Mouse (Mus musculus) myocyte (in vitro differentiated cells): Measurements from ENCODE around the gene Jph2. TPM values are rescaled to one million over a fixed set of nuclear protein-coding genes. Genes with fewer than 3 reads are reported as not detected.

ENCODE experiments used
- H3K27me3 ChIP-seq: one replicate; pipeline ENCODE4 v1.6.1; 2011; ENCODE audit not compliant: control insufficient read depth, insufficient read depth, insufficient read length
- H3K36me3 ChIP-seq: one replicate; pipeline ENCODE4 v1.6.1; 2011; ENCODE audit not compliant: control insufficient read depth, insufficient read depth
- H3K4me2 ChIP-seq: one replicate; pipeline ENCODE4 v1.6.1; 2011; ENCODE audit warnings: low read depth, control low read depth
- H3K4me3 ChIP-seq: one replicate; pipeline ENCODE4 v1.5.1; 2011; ENCODE audit warnings: mild to moderate bottlenecking, control low read depth, moderate library complexity
- H3K79me2 ChIP-seq: one replicate; pipeline ENCODE4 v1.6.1; 2011; ENCODE audit not compliant: control insufficient read depth, insufficient read depth
- H3ac ChIP-seq: one replicate; pipeline ENCODE4 v1.6.1; 2011; ENCODE audit not compliant: control insufficient read depth, insufficient read length
- CEBPB ChIP-seq: IDR thresholded peaks from 2 replicates; pipeline ENCODE4 v1.6.1; 2011; ENCODE audit warnings: mild to moderate bottlenecking, moderate library complexity; ENCODE audit not compliant: poor library complexity, insufficient read depth, severe bottlenecking
- E2F4 ChIP-seq: IDR thresholded peaks from one replicate; pipeline ENCODE4 v1.6.1; 2011; ENCODE audit warnings: mild to moderate bottlenecking, control low read depth, moderate library complexity; ENCODE audit not compliant: insufficient read depth
- MAX ChIP-seq: IDR thresholded peaks from one replicate; pipeline ENCODE4 v1.6.1; 2011; ENCODE audit warnings: low read depth, mild to moderate bottlenecking, control low read depth
- MYOD1 ChIP-seq, 3 experiments: IDR thresholded peaks; one replicate each; pipeline ENCODE4 v1.6.1; 2011; ENCODE audit warnings: control low read depth in 2 of 3, low read depth in 2 of 3, mild to moderate bottlenecking in 2 of 3, moderate library complexity in 1 of 3; ENCODE audit not compliant: insufficient read length in 2 of 3, control insufficient read depth in 1 of 3
- MYOG ChIP-seq, 3 experiments: IDR thresholded peaks; one replicate each; pipeline ENCODE4 v1.6.1; 2011; ENCODE audit warnings: control low read depth in 2 of 3, low read depth in 2 of 3, mild to moderate bottlenecking in 2 of 3; ENCODE audit not compliant: insufficient read length in 2 of 3, control insufficient read depth in 1 of 3, insufficient read depth in 1 of 3
- POLR2A ChIP-seq: IDR thresholded peaks from one replicate; pipeline ENCODE4 v1.6.1; 2011; ENCODE audit warnings: low read depth, mild to moderate bottlenecking, control low read depth, moderate library complexity; ENCODE audit not compliant: insufficient read length
- POLR2AphosphoS2 ChIP-seq: IDR thresholded peaks from one replicate; pipeline ENCODE4 v1.6.1; 2011; ENCODE audit warnings: low read depth, control low read depth; ENCODE audit not compliant: insufficient read length
- REST ChIP-seq: IDR thresholded peaks from one replicate; pipeline ENCODE4 v1.6.1; 2011; ENCODE audit warnings: mild to moderate bottlenecking, control low read depth, moderate library complexity; ENCODE audit not compliant: insufficient read depth, insufficient read length
- SRF ChIP-seq: IDR thresholded peaks from one replicate; pipeline ENCODE4 v1.6.1; 2011; ENCODE audit warnings: low read depth; ENCODE audit not compliant: control insufficient read depth, insufficient read length
- TCF12 ChIP-seq: IDR thresholded peaks from one replicate; pipeline ENCODE4 v1.6.1; 2011; ENCODE audit warnings: mild to moderate bottlenecking, control low read depth; ENCODE audit not compliant: poor library complexity, insufficient read depth, severe bottlenecking
- TCF3 ChIP-seq: IDR thresholded peaks from one replicate; pipeline ENCODE4 v1.6.1; 2011; ENCODE audit warnings: low read depth, control low read depth; ENCODE audit not compliant: insufficient read length
- USF1 ChIP-seq: IDR thresholded peaks from one replicate; pipeline ENCODE4 v1.6.1; 2011; ENCODE audit warnings: low read depth, mild to moderate bottlenecking, control low read depth, moderate library complexity
- polyA plus RNA-seq: library from polyadenylated mRNA; unstranded; fragments of >200 nt; fragmentation: generic; extraction: Trizol; gene quantifications from one replicate; pipeline ENCODE4 v1.2.1, GENCODE M21; 2012; ENCODE audit warnings: missing spikeins

The Jph2 gene
- polyA plus RNA-seq = 217 TPM

GRCm38 (mm10) chr2:163397905-163398304 lies at the start of gene Jph2:
Gene Jph2, minus strand, starts transcription at chr2:163397993.
- Histone ChIP-seq H3K4me2 (peak within 1 kb of the TSS; percentile 77), H3K27me3 (no peaks in the 10 kb centered on the region), H3ac (peak within 1 kb of the TSS; percentile 21), H3K36me3 (no peaks in the 10 kb centered on the region), H3K79me2 (peaks cover 49% of the 10 kb centered on the region), H3K4me3 (peak within 1 kb of the TSS; percentile 89)
- peak; percentile 78 for TF ChIP-seq SRF
- TF ChIP-seq MYOG (IDR thresholded peaks at IDR 0.05; ENCODE audit: control insufficient read depth in 1 of 3, insufficient read depth in 1 of 3, insufficient read length in 2 of 3, low read depth in 2 of 3) = peak in 1 of 3 experiments; percentile 71
- TF ChIP-seq E2F4 = no peak
- no peak for TF ChIP-seq TCF12
- no peak for TF ChIP-seq REST
- TF ChIP-seq POLR2A = peak; percentile 79
- TF ChIP-seq POLR2AphosphoS2 = peak; percentile 73

- Histone ChIP-seq H3K4me3 (no peak overlapping the region), H3K36me3 (no peaks in the 10 kb centered on the region), H3K79me2 (no peaks in the 10 kb centered on the region), H3K27me3 (peaks cover 57% of the 10 kb centered on the region), H3K4me2 (no peak overlapping the region), H3ac (no peak overlapping the region)
- no peak for TF ChIP-seq SRF
- no peak for TF ChIP-seq USF1
- no peak for TF ChIP-seq POLR2AphosphoS2
- TF ChIP-seq MYOD1 (IDR thresholded peaks at IDR 0.05; ENCODE audit: control insufficient read depth in 1 of 3, insufficient read length in 2 of 3, low read depth in 2 of 3) = no peak
- TF ChIP-seq MYOG (IDR thresholded peaks at IDR 0.05; ENCODE audit: control insufficient read depth in 1 of 3, insufficient read depth in 1 of 3, insufficient read length in 2 of 3, low read depth in 2 of 3) = no peak
- TF ChIP-seq POLR2A = no peak
- TF ChIP-seq REST = no peak
- TF ChIP-seq E2F4 = no peak
- no peak for TF ChIP-seq CEBPB
These were observed 49.6 kb upstream of the Jph2 start for GRCm38 (mm10) chr2:163447375-163447774.

GRCm38 (mm10) chr2:163444017-163444416 lies 46.2 kb upstream of the Jph2 start:
- Histone ChIP-seq H3K36me3 (no peaks in the 10 kb centered on the region), H3ac (no peak overlapping the region), H3K4me2 (no peak overlapping the region), H3K27me3 (peaks cover 49% of the 10 kb centered on the region), H3K4me3 (no peak overlapping the region), H3K79me2 (no peaks in the 10 kb centered on the region)
- TF ChIP-seq POLR2AphosphoS2 (no peak), SRF (no peak), MYOG (IDR thresholded peaks at IDR 0.05; ENCODE audit: control insufficient read depth in 1 of 3, insufficient read depth in 1 of 3, insufficient read length in 2 of 3, low read depth in 2 of 3) (no peak), REST (no peak), E2F4 (no peak), TCF3 (no peak), CEBPB (no peak), POLR2A (no peak), MYOD1 (IDR thresholded peaks at IDR 0.05; ENCODE audit: control insufficient read depth in 1 of 3, insufficient read length in 2 of 3, low read depth in 2 of 3) (no peak), MAX (no peak), TCF12 (no peak)

GRCm38 (mm10) chr2:163443543-163443942 lies 45.8 kb upstream of the Jph2 start:
- no peaks in the 10 kb centered on the region for H3K79me2 ChIP-seq
- H3K4me2 ChIP-seq = no peak overlapping the region

GRCm38 (mm10) chr2:163439488-163439887 lies 41.7 kb upstream of the Jph2 start:
- Histone ChIP-seq H3ac (no peak overlapping the region), H3K4me2 (no peak overlapping the region), H3K79me2 (no peaks in the 10 kb centered on the region), H3K27me3 (peaks cover 34% of the 10 kb centered on the region), H3K4me3 (no peak overlapping the region), H3K36me3 (no peaks in the 10 kb centered on the region)
- TF ChIP-seq SRF (no peak), MAX (no peak), TCF3 (no peak), MYOG (IDR thresholded peaks at IDR 0.05; ENCODE audit: control insufficient read depth in 1 of 3, insufficient read depth in 1 of 3, insufficient read length in 2 of 3, low read depth in 2 of 3) (no peak), E2F4 (no peak), REST (no peak), TCF12 (no peak), CEBPB (no peak), POLR2A (no peak), MYOD1 (IDR thresholded peaks at IDR 0.05; ENCODE audit: control insufficient read depth in 1 of 3, insufficient read length in 2 of 3, low read depth in 2 of 3) (no peak), USF1 (no peak), POLR2AphosphoS2 (no peak)

More at GRCm38 (mm10) chr2:163443543-163443942, 45.8 kb upstream of the Jph2 start:
- H3K4me3 ChIP-seq = no peak overlapping the region
- no peaks in the 10 kb centered on the region for H3K36me3 ChIP-seq
- TF ChIP-seq MYOD1 (IDR thresholded peaks at IDR 0.05; ENCODE audit: control insufficient read depth in 1 of 3, insufficient read length in 2 of 3, low read depth in 2 of 3) (no peak), SRF (no peak), MYOG (IDR thresholded peaks at IDR 0.05; ENCODE audit: control insufficient read depth in 1 of 3, insufficient read depth in 1 of 3, insufficient read length in 2 of 3, low read depth in 2 of 3) (no peak), MAX (no peak), POLR2A (no peak), REST (no peak), TCF12 (no peak), E2F4 (no peak), CEBPB (no peak), POLR2AphosphoS2 (no peak), TCF3 (no peak)
- peaks cover 54% of the 10 kb centered on the region for H3K27me3 ChIP-seq
- H3ac ChIP-seq = no peak overlapping the region
